Mouse (Mus musculus): Measurements from ENCODE around the gene Kcnip1.

- TF ChIP-seq CTCF (IDR thresholded peaks at IDR 0.05; ENCODE audit: low read depth) (no peak), EP300 (optimal IDR thresholded peaks at IDR 0.05) (no peak)
Measured at GRCm38 (mm10) chr11:34008214-34008613, 15.3 kb upstream of the Kcnip1 start.

All from stomach, postnatal 0 days (tissue).